ENCODE assay signal across 14 mouse cellular contexts in genomic region chr2:109884106-109884505, GRCm38 (mm10). TPM values are rescaled to one million over a fixed set of nuclear protein-coding genes. Genes with fewer than 3 reads are reported as not detected.
A peak's percentile ranks its signal among the peaks of the same experiment; 100 is the strongest.
DNase-seq lines count a peak whose midpoint lies in the region; ATAC-seq and TF ChIP-seq lines count a peak whose summit lies in the region.
"Had no signal": no experiment of that assay in that cellular context is flagged by ENCODE, and none has a peak within 500 bp of the region (broad histone marks: within the 10 kb centered on the region; RNA-seq: fewer than 3 reads in every experiment).

No protein-coding gene starts in this region.

- no peak for TF ChIP-seq POLR2A in cerebellum, adult 2 months (IDR thresholded peaks at IDR 0.05; ENCODE audit: borderline replicate concordance, insufficient read depth, low read length)

- ATAC-seq in cerebellum, adult (ENCODE audit: insufficient number of reproducible peaks, low FRiP score, low TSS enrichment): peak; percentile 66

- H3K4me1 ChIP-seq in cerebellum, adult 2 months (ENCODE audit: control insufficient read depth, insufficient read depth, low read length): peaks cover 3% of the 10 kb centered on the region; the same call in 1 of the 2 replicates
- H3K4me1 ChIP-seq: heart, embryonic 13.5 days; midbrain, embryonic 12.5 days; neural tube, embryonic 13.5 days had no signal

- no peaks in the 10 kb centered on the region for H3K27me3 ChIP-seq in cerebellum, adult 2 months (ENCODE audit: control insufficient read depth, insufficient read depth, low read length)
- H3K27me3 ChIP-seq: heart, embryonic 13.5 days; midbrain, embryonic 12.5 days; neural tube, embryonic 13.5 days had no signal

- 9% methylated on average over 4 of the region's 4 CpGs for WGBS in cerebellum, adult 2 months

- DNase-seq in cerebellum, postnatal 4 days (ENCODE audit: low spot score in 2 of 2): no peak
- peak; percentile 59 for DNase-seq in layer of hippocampus, adult 11-12 months (ENCODE audit: low spot score)
- DNase-seq in layer of hippocampus, adult 9-10 months (ENCODE audit: low spot score): no peak
- DNase-seq in cerebellum, adult 2 months: peak in 1 of 2 experiments; percentile 88
- DNase-seq in layer of hippocampus, adult 9-11 months: peak; percentile 83
- DNase-seq in thymus, postnatal 10 days (ENCODE audit: low spot score in 2 of 2): no peak
- DNase-seq in MN1 (ENCODE audit: low spot score): no peak
- DNase-seq: adrenal gland, postnatal 25 days; kidney, postnatal 25 days; liver had no signal

- TF ChIP-seq CTCF in cerebellum, adult 2 months (IDR thresholded peaks at IDR 0.05; ENCODE audit: borderline replicate concordance, insufficient read depth, low read depth, low read length): no peak

- H3K4me3 ChIP-seq in cerebellum, adult 2 months (replicated peaks; ENCODE audit: insufficient read depth, low read depth, low read length): no peak overlapping the region
- H3K4me3 ChIP-seq: heart, embryonic 13.5 days; midbrain, embryonic 12.5 days; neural tube, embryonic 13.5 days had no signal

- peak overlapping the region; percentile 12; the same call in 1 of the 2 replicates for H3K27ac ChIP-seq in cerebellum, adult 2 months (ENCODE audit: insufficient read depth, low read length)
- H3K27ac ChIP-seq: heart, embryonic 13.5 days; midbrain, embryonic 12.5 days; neural tube, embryonic 13.5 days had no signal

RNA-seq across cellular contexts. Expression of gene Lin7c, which starts 6.5 kb away (rescaled TPM):
- polyA plus RNA-seq in cerebellum, adult 2 months (2012; rRNA removed): 35.5 and 41.3 TPM in 2 replicates

RNA-seq across cellular contexts. Expression of gene Lgr4, which starts 33.3 kb away (rescaled TPM):
- polyA plus RNA-seq in cerebellum, adult 2 months (2012; rRNA removed): 21.6 and 22.3 TPM in 2 replicates

Comparison
In these comparisons a context has a peak if more than half of its experiments do, and no peak if none do; other contexts are left out.
1. DNase-seq: peak in layer of hippocampus, adult 11-12 months (single experiment) and layer of hippocampus, adult 9-11 months (single experiment); none in cerebellum, postnatal 4 days (0 of 2), layer of hippocampus, adult 9-10 months (single experiment), thymus, postnatal 10 days (0 of 2) and MN1 (single experiment).